Mouse (Mus musculus): ENCODE data around the gene Cplx3. TPM values are rescaled to one million over a fixed set of nuclear protein-coding genes. Genes with fewer than 3 reads are reported as not detected.

The Cplx3 gene
- total RNA-seq (2021): not detected
- long read RNA-seq, experiment 1: 0 reads
- long read RNA-seq, experiment 2: 0 reads

DNA sequence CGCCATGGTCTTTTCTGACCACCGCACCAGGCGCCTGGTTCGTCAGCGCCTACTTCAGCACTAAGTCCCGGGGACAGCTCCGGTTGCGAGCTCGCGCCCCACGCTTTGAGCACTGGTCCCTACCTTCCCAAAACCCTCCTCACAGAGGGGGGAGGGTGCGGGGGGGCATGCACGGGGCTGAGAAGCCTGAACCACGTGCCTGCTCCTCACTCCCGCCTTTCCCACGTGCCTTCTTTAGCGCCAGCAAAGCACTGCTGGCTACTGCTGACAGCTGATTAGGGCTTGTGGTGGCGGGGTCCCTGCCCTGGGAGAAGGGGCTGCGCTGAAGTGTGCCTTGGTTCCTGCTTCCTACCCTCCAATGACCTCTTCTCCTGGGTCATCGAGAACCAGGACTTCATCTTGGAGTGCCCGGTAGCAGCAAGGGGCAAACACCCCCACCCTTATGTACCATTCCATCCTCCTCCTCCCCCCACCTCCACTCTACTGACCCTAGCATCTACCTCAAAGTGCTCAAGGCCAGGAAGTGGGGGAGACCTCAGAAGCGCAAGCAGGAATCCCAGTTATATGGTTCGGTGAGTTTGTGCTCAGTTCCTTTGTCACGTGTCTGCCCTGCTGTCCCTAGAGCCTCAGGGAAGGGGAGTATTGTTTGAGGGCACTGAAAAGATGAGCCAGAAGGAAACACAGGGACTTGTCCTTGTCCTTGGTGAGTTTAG is at the start of gene Cplx3:
Gene Cplx3 (minus strand): TSS at position 143 of the 713 bp plus-strand sequence.
- DNase-seq (ENCODE audit: low spot score in 2 of 2): peak in 1 of 2 experiments; percentile 41

DNA sequence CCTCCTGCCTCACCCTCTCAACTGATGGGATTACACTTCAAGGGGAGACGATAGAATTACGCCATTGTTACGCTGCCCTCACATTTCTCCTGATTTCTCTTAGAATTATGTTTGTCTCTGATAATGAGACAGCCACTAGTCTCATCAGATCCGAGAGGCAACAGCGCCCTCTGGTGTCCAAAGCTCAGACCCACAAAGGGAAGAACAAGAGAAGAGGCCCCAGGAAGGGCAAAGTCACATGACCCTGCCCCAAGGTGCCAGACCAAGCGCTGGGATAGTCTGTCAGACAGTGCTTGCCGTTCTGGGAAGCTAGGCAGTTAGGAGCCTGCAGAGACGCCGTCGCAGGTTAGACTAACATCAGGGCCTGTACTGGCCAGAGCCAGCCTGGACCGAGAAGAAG is 49.7 kb upstream of the Cplx3 start:
- DNase-seq (ENCODE audit: low spot score in 2 of 2): peak; percentile 96 to 98

DNA sequence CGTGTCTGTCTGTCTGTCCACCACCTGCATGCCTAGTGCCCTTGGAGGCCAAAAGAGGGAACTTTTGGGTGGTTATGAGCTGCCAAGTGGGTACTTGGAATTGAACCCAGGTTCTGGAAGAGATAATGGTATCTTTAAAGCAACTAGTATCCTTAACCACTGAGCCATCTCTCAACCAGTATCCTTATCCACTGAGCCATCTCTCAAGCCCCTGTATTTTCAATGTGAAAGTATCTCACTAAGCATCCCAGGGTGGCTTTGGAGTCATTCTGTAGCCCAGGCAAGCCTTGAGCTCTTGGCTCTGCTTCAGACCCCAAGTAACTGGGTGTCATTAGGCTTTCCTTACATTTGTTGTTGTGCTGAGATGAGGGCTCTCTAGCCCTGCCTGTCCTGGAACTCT is 48.9 kb upstream of the Cplx3 start:
- no peak for DNase-seq (ENCODE audit: low spot score in 2 of 2)

DNA sequence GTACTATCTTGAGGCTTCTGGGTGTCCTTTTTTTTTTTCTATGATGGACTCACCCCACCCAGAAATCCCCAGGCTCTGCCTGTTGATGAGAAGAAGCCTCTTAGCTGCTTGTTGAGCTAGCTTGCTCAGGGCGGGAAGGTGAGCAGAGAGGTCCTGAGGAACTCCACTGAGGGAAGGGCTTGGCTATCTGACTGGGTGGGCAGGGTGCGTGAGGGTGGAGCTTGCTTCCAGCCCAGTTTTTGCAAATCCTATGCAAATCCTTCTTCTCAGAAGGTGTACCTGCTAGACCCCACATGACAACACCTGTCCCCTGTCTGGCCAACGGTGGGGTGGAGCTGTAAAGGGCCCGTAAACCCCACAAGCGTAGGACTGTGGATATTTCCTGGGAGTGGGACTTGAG is 47.2 kb upstream of the Cplx3 start, which contains the start of gene Csk:
Gene Csk (minus strand): TSS at position 349 of the 400 bp plus-strand sequence.
- no peak for DNase-seq (ENCODE audit: low spot score in 2 of 2)

DNA sequence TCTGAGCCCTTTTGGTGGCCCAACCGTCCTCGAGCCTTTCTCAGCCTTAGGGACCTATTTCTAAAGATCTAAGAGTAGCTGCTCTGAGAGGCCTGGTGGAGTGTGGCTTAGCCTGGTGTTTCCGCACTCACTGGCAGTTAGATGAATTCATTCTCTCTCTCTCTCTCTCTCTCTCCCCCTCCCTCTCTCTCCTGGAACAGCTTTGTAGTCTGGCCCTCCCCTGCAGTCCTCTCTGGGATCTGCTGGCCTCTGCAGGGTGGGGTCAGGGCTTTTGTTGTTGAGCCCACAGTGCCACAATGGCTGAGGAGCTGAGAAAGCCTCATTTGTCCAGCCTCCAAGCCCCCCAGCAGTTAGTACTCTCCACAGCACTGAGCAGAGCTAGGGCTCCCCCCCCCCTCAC is 46.8 kb upstream of the Cplx3 start:
- no peak for DNase-seq (ENCODE audit: low spot score in 2 of 2)

DNA sequence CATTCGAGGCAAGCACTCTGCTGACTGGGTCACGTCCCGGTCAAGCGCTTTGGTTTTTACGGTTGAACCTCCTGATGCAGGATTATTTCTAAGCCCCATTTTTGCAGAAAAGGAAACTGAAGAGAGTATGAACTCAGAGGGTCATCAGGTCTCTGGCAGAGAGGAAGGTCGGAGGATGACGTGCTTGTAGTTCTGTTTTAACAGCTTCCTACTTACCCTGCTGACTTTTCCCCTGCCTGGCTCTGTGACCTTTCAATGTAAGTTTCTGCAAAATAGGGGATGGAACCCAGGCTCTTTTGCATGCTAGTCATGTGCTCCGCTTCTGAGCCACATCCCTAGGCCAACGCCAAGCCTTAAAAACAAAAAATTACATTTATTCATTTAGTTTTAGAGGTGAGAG is 46.3 kb upstream of the Cplx3 start:
- DNase-seq (ENCODE audit: low spot score in 2 of 2): no peak

DNA sequence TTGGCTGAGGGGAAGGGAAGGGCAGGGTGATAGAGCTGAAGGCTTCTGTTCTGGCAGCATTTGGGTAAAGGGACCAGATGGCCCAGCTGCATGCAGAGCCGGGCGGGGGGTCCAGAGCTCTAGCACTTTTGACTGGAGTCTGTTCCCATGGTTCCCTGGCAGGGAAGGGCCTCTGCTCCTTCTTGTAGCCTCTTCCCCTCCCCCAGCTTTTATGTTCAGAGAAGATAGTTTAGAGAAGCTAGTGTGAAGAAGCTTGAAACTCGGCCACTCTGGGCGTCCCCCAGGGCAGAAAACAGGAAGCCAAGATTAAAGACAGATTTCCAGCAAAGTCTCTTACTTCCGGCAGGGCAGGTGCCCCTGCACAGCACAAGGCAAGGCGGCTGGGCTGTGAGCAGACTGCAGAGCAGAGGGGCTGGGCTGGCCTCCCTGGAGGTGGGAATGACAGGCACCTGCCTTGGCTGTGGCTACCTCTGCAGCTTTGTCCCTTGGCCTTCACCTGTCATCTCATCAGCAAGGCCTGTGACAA is 44.8 kb upstream of the Cplx3 start:
- no peak for DNase-seq (ENCODE audit: low spot score in 2 of 2)

DNA sequence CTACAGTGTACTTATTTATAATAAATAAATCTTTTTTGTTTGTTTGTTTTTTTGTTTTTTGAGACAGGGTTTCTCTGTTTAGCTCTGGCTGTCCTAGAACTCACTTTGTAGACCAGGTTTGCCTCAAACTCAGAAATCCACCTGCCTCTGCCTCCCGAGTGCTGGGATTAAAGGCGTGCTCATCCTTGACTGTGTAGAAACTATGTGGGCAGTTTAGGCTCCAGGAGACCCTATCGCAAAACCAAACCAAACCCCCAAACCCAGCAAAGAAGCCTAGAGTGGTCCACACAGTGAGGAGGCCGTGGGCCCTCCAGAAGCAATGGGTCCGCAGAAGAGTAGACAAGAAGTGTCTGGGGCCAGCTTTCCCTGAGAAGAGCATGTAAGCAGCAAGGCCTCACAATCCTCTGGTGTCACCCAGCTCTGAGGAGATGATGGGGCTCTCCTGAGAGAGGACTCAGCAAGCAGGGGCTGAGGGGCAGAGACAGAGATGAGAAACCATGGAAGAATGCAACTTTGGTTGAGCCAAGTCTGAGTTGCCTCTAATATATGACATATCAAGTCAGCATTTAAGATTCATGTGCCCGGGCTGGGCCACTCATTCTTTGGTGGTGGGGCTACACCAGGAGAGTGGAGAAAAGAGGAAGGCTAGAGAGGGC is 44.2 kb upstream of the Cplx3 start:
- no peak for DNase-seq (ENCODE audit: low spot score in 2 of 2)

DNA sequence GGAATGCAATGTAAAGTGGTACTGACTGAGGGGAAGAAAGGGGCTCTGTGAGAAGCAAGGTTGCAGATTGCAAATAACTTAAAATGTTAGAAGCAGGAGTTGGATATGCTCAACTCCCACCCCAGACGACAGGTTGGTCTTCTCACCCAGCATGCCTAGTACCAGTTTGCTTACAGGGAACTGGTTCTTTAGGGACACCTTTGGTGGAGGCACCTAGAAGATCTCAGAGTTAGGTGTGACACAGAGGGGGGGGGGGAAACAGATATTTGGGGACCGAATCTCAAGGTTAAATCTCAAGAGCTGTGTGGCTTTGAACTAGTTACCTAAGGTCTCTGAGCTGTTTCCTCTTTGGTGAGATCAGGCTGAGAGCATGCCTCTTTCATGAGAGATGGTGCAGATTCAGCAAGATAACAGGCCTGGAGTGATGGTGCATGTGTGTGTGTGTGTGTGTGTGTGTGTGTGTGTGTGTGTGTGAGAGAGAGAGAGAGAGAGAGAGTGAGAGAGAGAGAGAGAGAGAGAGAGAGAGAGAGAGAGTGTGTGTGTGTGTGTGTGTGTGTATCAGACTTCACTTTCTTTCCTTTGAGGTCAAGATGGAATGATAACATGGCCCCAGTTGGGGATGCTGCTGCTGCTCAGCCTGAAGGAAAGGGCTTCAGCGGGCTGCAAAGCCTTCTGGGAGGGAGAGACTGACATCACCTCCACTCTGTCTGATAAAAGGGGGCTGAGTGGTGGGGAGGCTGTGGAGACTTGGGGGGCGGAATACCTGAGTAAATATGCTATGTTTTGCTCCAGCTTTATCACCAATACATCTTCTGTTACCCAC is 41.4 kb upstream of the Cplx3 start:
- no peak for DNase-seq (ENCODE audit: low spot score in 2 of 2)

DNA sequence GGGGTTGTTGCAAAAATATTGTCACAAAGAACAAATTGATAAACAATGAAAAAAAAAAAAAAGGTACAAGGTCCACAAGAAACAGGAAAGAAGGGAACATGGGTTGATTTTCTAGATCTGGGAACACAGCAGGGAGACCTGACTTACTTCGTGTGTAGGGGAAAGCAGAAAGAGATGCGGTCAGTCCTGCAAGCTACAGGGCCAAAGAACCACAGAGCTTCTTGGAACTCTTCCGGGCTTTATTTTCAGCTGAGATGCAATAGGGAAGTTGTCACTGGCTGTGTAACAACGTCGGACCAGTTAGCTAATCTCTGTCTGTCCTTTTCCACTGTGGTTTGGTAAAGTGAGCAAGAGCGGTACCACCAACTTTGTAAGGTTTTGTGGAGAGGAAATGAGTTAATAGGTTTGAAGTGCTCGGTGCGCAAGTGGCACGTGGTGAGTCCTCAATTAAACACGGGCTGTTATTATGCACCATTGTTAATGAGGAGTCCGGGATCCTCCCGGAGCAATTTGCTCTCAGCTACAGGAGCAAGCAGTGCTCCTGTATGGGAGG is 40.5 kb upstream of the Cplx3 start:
- DNase-seq (ENCODE audit: low spot score in 2 of 2): no peak

DNA sequence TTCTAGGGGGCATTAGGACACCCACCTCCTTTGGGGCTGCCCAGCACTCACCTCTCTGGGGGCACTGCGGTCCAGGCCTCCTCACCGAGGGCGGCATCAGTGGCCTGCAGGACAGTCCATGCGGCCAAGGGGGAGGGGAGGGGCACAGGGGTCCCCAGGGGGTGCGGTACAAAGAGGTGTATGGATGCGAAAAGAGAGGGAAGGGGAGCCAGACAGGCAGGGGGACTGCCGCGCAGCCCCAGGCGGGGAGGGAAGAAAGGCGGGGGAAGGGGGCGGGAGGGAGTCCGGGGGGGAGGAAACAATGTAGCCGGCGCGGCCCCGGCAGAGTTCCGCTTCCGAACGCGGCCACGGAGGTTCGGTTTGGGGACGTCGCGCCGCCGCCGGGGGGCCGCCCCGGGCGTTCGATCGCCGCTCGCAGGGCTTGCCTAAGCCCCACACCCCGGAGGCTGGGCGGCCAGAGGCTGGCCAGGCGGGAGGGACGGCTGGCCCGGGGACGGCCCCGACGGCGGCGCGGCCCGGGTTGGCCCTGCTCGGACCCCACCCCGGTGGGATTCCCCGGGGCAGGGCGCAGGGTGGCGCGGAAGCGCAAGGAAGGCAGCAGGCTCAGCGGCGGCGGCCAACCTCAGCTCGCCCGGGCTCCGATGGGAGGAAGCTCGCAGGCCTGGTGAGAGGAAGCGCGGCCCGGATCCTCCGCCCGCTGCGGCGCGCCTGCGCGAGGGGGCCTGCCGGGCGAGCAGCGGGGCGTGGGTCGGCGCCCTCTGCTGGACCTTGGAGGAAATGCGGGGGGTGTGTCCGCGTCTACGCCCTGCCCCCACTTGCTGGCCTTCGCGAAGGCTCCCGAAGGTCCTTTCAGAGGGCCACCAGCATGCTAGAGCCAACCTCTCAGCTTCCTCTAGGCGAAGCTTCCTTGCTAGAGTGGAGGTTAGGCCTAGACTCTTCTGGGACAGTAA is 39.1 kb upstream of the Cplx3 start:
- DNase-seq (ENCODE audit: low spot score in 2 of 2): peak; percentile 97 to 98

DNA sequence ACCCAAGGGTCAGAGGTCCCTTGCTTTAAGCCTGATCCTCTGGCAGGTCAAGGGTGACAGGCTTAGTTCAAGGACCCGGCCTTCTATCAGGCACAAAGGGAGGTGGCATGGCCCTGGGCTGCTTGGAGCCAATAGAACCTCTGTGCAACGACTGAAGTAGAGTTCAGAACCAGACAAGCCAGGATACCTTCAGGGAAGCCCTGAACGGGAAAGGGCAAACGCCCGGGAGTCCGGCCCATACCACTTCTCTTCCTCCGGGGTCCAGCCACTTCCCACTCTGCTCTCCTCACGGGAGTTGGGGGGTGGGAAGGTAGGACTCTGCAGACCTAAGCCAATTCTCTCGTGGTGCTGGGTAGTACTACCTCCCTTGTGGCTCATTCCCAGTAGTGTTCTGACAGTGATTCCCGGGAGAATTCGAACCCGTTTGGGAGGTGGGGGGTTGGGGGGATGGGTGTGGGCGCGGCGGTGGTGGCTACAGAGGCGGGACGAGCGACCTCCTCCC is 38.4 kb upstream of the Cplx3 start:
- no peak for DNase-seq (ENCODE audit: low spot score in 2 of 2)

DNA sequence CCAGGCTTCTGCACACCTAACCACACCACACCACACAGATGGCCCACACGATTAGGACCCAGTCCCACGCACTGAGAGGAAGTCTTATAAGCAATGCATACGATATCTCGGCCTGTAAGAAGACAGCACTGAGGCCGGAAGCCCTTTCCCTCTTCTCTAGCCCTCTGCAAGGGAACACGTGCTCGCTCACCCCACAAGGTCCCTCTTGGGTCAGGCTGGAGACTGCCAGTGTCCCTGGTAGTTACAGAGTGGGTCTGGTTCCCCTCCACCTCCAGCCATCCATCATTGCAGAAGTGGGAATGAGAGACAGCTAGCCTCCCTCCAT is 37.7 kb upstream of the Cplx3 start:
- DNase-seq (ENCODE audit: low spot score in 2 of 2): no peak

DNA sequence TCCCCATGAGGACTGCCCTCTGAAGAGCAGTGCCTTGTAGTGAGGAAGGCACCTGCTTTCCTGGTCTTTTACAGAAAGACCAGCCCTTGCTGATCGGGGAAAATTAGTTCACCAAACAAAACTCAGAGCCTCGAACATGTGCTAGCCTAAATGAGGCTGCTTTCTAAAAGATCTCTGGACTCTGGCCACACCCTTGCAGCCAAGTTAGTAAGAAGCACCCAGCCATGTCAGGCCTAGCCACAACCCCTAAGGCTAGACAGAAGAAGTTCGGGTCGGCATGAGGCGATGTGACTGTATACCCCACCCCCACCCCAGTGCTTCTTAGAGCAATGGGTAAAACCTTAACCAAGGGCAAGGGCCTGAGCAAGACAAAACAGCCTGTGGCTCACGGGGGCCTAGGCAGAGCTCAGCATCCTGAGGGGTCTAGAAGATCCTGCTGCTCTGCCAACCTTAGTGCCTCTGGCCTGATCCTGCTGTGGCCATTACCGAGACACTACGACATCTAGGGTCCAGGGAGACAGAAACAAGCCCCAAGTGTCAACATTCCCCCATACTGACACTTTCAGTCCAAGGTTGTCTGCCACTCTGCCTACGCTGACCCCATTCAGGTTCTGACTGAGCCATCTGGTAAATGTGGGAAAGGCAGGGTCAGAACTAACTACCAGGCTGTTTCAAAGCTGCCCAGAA is 37.2 kb upstream of the Cplx3 start:
- no peak for DNase-seq (ENCODE audit: low spot score in 2 of 2)

DNA sequence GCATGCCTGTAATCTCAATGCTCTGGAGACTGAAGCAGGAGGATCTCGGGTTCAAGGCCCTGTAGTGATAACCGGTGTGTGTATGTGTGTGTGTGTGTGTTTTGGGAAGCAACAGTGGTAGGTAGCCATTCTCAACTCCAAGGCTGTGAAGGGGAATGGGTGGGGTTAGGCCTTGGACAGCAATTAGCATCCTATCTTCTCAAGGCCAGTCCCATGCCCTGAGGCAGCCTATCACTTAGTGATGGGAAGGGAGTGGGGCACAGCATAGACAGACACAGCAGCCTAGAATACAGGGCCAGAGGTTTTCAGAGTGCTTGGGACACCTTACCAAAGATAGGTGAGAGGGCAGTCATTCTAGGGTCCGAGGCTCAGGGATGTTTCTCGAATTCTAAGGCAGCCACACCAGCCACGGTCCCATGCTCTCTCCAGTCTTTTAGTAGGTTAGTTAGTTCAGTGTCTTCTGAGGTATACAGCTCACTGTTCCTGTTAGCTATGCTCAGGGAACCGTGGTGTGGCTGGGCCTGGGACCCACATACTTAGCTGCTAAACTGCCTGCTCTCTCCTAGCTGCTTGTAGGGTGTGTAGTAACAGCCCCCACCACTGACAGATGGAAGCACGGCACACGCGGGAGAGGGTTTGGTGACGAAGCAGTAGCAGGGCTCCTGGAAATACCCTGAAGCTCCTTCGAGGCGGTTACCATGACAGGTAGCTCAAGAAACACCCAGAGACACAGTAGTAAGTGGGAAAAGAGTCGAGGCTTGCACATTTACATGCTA is 35.9 kb upstream of the Cplx3 start:
- DNase-seq (ENCODE audit: low spot score in 2 of 2): no peak

DNA sequence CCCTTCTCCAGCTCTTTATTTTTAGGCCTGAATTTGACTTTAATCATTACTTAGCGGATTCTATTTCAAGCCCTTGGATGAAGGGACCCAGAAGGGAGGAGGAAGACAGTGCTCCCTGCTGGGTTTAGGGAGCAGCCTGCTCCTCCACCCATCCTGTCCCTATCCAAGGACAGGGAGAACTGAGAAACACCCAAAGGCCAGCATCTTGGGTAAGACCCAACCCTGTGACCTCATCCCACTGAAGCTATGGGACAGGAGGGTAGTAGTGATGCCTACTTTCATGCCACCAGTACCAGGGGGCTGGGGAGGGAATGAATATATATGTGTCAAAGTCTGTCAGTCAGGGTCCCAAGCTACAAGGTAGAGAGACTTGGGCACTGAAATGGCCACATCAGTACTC is 34.9 kb upstream of the Cplx3 start:
- DNase-seq (ENCODE audit: low spot score in 2 of 2): no peak

DNA sequence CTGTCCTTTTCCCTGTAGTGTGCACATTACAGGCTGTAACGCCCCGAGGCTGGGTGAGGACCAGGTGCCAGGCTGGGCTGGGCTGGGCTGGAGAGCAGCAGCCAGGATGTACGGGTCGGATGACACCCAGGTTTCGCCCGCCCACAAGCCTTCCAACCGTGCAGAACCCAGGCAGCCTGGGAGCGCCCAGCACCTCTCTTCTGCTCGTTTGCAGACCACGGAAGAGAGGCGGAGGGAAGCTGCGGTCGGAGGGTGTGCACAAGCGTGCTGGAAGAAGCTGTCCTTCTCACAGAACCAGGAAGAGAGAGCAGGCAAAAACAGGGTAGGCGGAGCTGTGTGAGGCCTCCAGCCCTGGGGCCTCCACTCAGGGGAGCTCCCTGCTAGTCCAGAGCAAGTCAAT is 34.3 kb upstream of the Cplx3 start:
- no peak for DNase-seq (ENCODE audit: low spot score in 2 of 2)

DNA sequence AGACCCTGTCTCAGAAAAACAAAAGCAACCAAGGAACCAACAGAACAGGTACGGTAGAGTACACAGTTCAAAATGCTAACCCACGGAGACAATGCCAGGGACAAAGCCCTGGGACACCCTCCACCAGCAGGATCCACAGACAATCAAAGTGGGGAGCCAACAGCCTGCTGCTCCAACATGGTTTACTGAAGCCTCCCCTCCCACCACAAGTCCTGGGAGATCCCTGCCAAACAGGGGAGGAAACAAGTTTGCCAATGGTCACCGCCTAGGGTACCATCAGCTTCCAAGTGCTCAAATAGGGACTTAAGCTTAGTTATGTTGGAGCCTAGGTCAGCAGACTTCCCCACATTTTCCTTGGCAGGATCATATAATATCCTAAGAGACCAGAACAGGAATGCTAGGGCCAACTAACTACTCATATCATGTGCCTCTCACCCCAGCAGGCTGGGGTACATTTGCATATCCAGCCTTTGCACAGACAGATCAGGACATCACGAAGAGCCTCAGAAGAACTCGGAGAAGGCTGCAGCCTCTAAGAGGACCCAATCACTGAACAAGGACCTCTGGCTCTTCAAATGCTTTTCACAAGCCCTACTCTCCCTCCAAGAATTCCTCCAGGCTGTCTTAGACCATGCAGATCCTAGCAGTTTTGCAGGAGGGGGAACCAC is 33.7 kb upstream of the Cplx3 start:
- DNase-seq (ENCODE audit: low spot score in 2 of 2): no peak
